Mouse (Mus musculus) forebrain, embryonic 15.5 days (tissue): ENCODE data around the gene Syt12. TPM values are rescaled to one million over a fixed set of nuclear protein-coding genes. Genes with fewer than 3 reads are reported as not detected.

Experiments used
- ATAC-seq: fragments of 200-750 bp; cut with Nextera tagmentation; replicated peaks from 2 replicates; pipeline ENCODE4 v1.8.0; 2017; ENCODE audit warnings: mild to moderate bottlenecking, moderate TSS enrichment, moderate library complexity
- H3K27ac ChIP-seq: fragments of 300-500 bp; sonication (generic); replicated peaks from 2 replicates; pipeline ENCODE4 v1.5.1; 2015; ENCODE audit warnings: mild to moderate bottlenecking, inconsistent platforms
- H3K27me3 ChIP-seq: fragments of 300-500 bp; sonication (generic); 2 replicates; pipeline ENCODE4 v1.6.1; 2015; ENCODE audit warnings: inconsistent platforms
- H3K36me3 ChIP-seq: fragments of 300-500 bp; sonication (generic); 2 replicates; pipeline ENCODE4 v1.6.1; 2015; ENCODE audit warnings: mild to moderate bottlenecking, inconsistent platforms
- H3K4me1 ChIP-seq: fragments of 300-500 bp; sonication (generic); 2 replicates; pipeline ENCODE4 v1.6.1; 2015; ENCODE audit warnings: inconsistent platforms
- H3K4me2 ChIP-seq: fragments of 300-500 bp; sonication (generic); replicated peaks from 2 replicates; pipeline ENCODE4 v1.6.1; 2015; ENCODE audit warnings: mild to moderate bottlenecking, inconsistent platforms
- H3K4me3 ChIP-seq: fragments of 300-500 bp; sonication (generic); 2 replicates; pipeline ENCODE4 v1.5.1; 2015; ENCODE audit warnings: mild to moderate bottlenecking, inconsistent platforms
- H3K9ac ChIP-seq: fragments of 300-500 bp; sonication (generic); replicated peaks from 2 replicates; pipeline ENCODE4 v1.6.1; 2015; ENCODE audit warnings: mild to moderate bottlenecking, inconsistent platforms
- H3K9me3 ChIP-seq: fragments of 300-500 bp; sonication (generic); 2 replicates; pipeline ENCODE4 v1.6.1; 2016; ENCODE audit warnings: inconsistent platforms
- WGBS: fragments of 180-500 bp; shearing (Covaris S2); methylation state at CpG from one replicate; pipeline ENCODE4 v1.1.7; 2015; ENCODE audit warnings: mixed read lengths; 5-methylcytosine and 5-hydroxymethylcytosine counted together
- polyA plus RNA-seq: library from polyadenylated mRNA; unstranded; fragments of >200 nt; fragmentation: Nextera tagmentation; extraction: Ambion mirVana; gene quantifications from 2 replicates; pipeline ENCODE4 v1.2.1, GENCODE M21; 2015

The Syt12 gene
- 1.5 and 1.8 TPM in 2 replicates for polyA plus RNA-seq

DNA sequence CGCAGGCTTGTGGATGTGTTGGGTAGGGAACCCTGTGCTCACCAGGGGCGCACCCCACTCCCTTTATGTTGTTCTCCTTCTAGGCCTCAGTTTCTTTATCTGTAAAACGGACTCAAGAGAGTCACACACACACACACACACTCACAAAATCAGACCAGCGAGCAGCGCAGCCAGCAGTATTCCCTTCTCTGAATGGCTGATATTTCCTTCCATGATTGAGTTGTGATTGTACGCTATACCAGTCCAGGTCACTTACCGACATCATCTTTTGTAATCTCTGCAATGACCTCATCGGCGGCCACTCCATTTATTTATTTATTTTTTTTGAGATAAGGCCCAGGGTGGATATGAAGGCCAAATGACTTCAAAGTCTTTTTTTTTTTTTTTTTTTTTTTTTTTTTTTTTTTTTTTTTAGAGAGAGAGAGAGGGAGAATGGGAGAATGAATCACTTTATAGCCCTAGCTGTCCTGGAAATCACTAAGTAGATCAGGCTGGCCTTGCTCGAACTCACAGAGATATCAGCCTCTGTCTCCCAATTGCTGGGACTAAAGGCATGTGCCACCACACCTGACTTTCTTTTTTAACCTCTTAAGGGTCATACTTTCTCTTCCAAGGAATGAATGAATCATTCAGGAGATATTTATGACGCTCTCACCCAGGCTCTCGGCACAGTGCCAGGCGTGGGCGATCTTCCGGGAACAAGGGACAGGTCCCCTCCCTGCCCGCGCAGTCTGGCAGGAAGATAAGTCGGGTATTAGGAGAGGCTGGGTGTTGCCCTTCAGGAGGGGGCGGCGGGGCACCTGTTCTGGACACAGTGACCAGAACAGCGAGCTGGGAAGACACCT lies at the start of gene Syt12:
Gene Syt12 (minus strand): TSS at position 103 of the 845 bp plus-strand sequence.
- Histone ChIP-seq H3K27me3 (peaks cover 20% of the 10 kb centered on the region; the same call in 1 of the 2 replicates), H3K4me1 (peaks cover 12% of the 10 kb centered on the region), H3K4me3 (peak within 1 kb of the TSS; percentile 48), H3K36me3 (no peaks in the 10 kb centered on the region), H3K4me2 (peak within 1 kb of the TSS; percentile 94), H3K9me3 (no peaks in the 10 kb centered on the region), H3K27ac (no peak within 1 kb of the TSS), H3K9ac (peak within 1 kb of the TSS; percentile 47)
- ATAC-seq, result no peak
- 31% methylated on average over 21 of the region's 21 CpGs for WGBS

DNA sequence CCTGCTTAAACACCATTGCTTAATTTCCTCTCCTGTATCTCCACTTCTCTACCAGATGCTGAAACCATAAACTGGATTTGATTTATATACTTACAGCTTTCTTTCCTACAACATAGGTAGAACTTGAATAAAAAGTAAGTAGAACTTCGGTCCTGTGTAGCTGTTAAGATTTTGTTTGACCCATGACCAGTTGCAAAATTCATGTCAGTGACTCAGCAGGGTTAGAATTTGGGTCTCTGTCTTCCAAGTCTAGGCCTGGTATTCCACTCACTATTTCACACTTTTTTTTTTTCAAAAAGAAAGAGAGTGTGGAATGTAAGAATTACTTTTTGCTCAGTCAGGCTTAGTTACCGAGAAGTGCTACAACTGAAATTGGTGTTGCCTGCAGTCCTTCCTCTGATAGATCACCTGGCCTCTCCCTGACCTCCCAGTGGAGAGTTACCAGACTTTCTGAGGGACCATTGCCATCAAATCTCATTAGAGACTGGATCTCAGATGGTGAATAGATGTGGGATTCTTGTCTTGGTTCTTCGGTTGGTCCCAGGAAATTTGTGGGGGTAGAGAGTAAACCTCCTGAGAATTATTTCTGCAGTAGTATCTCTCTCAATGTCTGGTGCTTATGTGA lies 44.3 kb upstream of the Syt12 start:
- Histone ChIP-seq H3K4me1 (no peaks in the 10 kb centered on the region), H3K4me2 (no peak overlapping the region), H3K27me3 (no peaks in the 10 kb centered on the region), H3K36me3 (no peaks in the 10 kb centered on the region), H3K9me3 (no peaks in the 10 kb centered on the region), H3K4me3 (no peak overlapping the region), H3K27ac (no peak overlapping the region), H3K9ac (no peak overlapping the region)
- no peak for ATAC-seq
- WGBS, result 92% methylated on average over 3 of the region's 3 CpGs

DNA sequence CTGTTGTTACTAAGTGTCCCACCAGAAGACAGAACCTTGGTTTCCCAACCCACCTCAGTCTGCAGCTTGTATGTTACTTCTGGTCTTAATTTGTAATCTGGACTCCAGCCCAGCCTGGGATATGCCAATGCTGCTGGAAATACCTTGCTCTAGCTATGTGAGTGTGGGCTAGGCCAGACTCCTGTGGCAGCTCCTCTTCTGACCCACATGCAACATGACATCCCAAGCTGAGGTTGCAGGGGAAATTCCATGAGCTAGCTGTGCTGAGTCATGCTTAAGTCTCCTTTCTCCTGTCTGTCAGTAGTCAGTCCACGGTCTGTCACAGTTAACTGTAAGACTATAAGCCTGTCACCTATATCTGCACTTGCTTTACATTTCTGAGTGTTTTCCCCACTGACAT lies 40.2 kb upstream of the Syt12 start:
- Histone ChIP-seq H3K36me3 (no peaks in the 10 kb centered on the region), H3K27me3 (no peaks in the 10 kb centered on the region), H3K4me3 (no peak overlapping the region), H3K9me3 (no peaks in the 10 kb centered on the region), H3K4me2 (no peak overlapping the region), H3K4me1 (peaks cover 4% of the 10 kb centered on the region; the same call in 1 of the 2 replicates), H3K9ac (no peak overlapping the region), H3K27ac (no peak overlapping the region)
- no peak for ATAC-seq
- WGBS, result 79% methylated on average over 1 of the region's 1 CpGs

DNA sequence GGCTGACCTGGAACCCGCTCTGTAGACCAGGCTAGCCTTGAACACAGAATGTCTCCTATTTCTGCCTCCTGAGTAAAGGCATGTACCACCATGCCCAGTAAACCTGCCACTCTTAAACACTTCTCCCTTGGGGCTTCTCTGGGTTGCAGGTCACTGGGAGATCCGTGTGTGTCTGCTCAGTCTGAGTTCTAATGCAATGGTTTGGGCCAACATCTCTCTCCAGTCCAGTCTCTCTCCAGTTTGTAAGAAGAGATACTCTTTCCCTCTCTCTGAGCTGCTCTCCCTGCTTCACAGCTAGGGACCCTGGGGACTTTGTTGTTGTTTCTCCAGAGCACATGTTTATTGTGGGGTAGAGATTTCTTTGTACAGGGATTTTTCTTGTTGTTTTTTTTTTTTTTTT lies 39.0 kb upstream of the Syt12 start:
- 70% methylated on average over 2 of the region's 2 CpGs for WGBS
- 0 out of 2 replicates have a peak, but pooled peaks cover 5% of the 10 kb centered on the region for H3K27me3 ChIP-seq
- no peaks in the 10 kb centered on the region for H3K36me3 ChIP-seq
- peaks cover 4% of the 10 kb centered on the region; the same call in 1 of the 2 replicates for H3K4me1 ChIP-seq
- H3K4me3 ChIP-seq, result no peak overlapping the region
- H3K9me3 ChIP-seq, result no peaks in the 10 kb centered on the region
- H3K9ac ChIP-seq, result no peak overlapping the region
- no peak overlapping the region for H3K27ac ChIP-seq
- no peak overlapping the region for H3K4me2 ChIP-seq
- no peak for ATAC-seq

DNA sequence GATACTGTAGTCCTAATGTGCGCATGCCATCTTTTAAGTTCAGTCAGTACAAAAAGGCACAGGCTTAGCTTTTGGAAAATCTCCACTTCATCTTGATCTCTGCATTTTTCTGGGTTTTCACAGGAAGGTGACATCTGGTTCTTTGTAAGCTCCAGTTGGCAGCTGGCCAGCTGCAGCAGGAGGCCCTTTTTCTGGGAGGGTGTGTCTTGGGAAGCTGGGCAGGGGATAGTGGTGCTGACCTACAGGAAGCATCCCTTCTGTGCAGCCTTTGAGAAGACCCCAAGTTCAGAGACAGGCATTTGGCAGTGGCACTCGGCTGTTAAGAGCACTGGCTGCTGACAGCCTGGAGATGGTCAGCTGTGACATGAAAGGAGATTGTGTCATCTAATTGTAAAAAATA lies 38.5 kb upstream of the Syt12 start:
- no peak overlapping the region for H3K4me2 ChIP-seq
- no peak overlapping the region; the same call in 1 of the 2 replicates for H3K27ac ChIP-seq
- ATAC-seq, result no peak
- no peak overlapping the region for H3K4me3 ChIP-seq
- no peak overlapping the region for H3K9ac ChIP-seq
- peaks cover 8% of the 10 kb centered on the region for H3K4me1 ChIP-seq
- no peaks in the 10 kb centered on the region for H3K9me3 ChIP-seq
- no peaks in the 10 kb centered on the region for H3K36me3 ChIP-seq
- 35% methylated on average over 2 of the region's 2 CpGs for WGBS
- H3K27me3 ChIP-seq, result 0 out of 2 replicates have a peak, but pooled peaks cover 8% of the 10 kb centered on the region

DNA sequence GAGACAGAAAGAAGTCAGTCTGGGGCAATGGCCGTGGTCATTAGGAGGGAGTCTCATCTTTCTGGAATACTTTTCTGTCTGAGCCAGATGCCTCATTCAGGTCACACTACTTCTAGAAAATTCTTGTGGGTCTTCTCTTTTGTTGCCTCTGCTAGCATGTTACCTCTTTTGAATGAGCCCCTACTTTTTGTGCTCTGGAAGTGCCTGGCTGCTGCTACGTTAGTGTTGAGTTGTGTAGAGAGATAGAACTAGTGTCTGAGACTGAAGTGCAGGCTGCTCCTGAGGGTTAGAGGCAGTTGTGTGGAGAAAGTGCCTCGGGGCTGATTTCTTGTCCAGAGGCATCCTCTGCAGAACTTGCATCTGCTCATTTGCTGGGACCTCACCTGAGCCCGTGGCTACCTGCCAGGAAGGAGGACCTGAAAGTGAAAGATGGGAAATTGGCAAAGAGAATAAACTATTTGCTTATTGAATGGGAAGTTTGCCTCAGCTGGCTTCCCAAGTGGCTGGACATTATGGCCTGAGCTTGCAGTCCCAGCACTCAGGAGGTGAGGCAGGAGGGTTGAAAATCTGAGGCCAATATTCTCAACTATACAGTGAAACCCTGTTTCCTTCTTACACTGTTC lies 36.1 kb upstream of the Syt12 start:
- Histone ChIP-seq H3K4me3 (no peak overlapping the region), H3K4me2 (no peak overlapping the region), H3K36me3 (no peaks in the 10 kb centered on the region), H3K9ac (no peak overlapping the region), H3K27me3 (0 out of 2 replicates have a peak, but pooled peaks cover 8% of the 10 kb centered on the region), H3K4me1 (peaks cover 16% of the 10 kb centered on the region), H3K27ac (no peak overlapping the region), H3K9me3 (no peaks in the 10 kb centered on the region)
- 64% methylated on average over 4 of the region's 4 CpGs for WGBS
- ATAC-seq, result no peak

DNA sequence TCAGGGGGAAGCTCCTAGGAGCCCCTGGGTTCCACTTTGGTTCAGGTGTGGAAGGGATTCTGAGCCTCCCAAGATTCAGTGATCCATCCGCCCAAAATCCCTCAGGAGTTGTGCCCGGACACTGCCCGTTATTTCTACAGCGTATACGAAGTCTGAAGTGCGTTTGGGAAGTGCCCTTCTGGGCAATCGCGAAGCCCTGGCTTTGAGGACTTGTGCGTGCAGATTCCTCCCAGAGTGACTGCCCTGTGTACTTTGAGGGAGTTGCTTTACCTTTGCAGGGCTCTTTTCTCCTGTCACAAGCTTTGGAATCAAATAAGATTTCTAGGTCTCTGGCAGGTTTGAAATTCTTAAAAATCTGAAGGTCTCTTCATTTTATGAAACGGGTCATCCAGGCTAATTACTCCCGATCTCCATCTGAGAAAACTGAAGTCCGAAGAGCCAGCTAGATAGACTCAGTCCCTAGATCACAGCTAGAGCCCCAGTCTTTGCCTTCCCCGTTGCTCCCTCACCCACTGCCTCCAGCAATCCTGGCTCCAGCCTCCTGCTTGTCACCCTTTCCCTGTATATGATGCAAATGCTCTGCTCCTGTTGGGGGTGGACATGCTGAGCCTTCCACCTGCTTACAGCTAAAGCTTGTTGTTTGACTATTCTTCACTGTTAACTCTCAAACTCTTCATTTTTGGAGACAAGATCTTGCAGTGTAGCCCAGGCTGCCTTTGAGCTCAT lies 34.0 kb upstream of the Syt12 start:
- peak overlapping the region; percentile 83 for H3K4me2 ChIP-seq
- no peak overlapping the region for H3K9ac ChIP-seq
- 8% methylated on average over 13 of the region's 13 CpGs for WGBS
- H3K27me3 ChIP-seq, result 0 out of 2 replicates have a peak, but pooled peaks cover 8% of the 10 kb centered on the region
- no peak for ATAC-seq
- no peak overlapping the region for H3K27ac ChIP-seq
- H3K4me1 ChIP-seq, result peaks cover 16% of the 10 kb centered on the region
- H3K4me3 ChIP-seq, result peak overlapping the region; percentile 72
- H3K36me3 ChIP-seq, result no peaks in the 10 kb centered on the region
- H3K9me3 ChIP-seq, result no peaks in the 10 kb centered on the region

DNA sequence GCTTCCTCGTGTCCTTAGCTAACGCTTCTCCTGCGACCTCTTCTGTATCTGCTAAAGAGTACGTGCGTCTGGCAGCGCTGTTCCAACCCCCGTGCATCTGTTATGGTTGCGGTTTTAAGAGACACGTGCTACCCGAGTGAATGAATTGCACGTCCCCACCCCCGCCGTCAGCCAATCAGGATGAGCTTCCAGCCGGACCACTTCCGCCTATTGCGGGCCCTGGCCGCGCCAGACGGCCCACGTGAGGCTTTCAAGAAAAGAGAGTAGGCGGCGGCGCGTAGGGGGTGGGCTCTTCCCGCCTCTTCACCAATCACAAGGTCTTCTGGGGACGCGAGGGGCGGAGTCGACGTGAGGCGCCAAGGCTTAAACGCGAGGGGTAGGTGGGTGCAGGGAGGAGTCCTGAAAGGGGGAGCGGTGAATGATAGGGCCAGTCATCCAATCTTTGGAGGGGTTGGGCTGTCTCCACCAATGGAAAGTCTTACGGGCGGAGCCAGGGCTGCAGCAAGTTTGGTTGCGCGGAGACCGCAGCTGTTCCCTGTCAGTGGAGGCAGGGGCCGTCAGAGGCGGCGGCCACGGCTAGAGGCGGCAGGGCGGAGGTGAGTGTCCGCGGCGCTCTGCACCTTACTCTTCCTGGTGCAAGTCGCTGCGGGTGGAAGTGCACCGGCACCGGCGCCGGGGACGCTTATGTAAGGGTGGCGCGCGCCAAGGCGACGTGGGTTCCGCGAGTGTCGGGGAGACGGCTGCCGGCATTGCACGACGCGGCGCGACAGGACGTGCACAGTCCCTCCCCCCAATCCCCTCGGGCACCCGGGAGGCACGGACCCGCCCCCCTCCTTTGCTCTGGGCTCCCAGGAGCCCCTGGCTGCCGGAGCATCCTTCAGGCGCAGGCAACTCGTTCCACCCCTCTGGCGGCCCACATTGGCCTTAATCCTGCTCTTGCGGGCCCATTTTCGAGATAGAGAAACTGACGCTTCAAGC lies 33.0 kb upstream of the Syt12 start, which contains the start of gene Pcx:
Gene Pcx (plus strand): TSS at position 487 of the 978 bp plus-strand sequence.
- H3K4me1 ChIP-seq, result peaks cover 12% of the 10 kb centered on the region
- H3K4me3 ChIP-seq, result peak within 1 kb of the TSS; percentile 72
- no peaks in the 10 kb centered on the region for H3K36me3 ChIP-seq
- peak; percentile 100 for ATAC-seq
- WGBS, result under 1% methylated on average over 81 of the region's 82 CpGs
- peak within 1 kb of the TSS; percentile 52; the same call in 1 of the 2 replicates for H3K27ac ChIP-seq
- peak within 1 kb of the TSS; percentile 56 for H3K9ac ChIP-seq
- no peaks in the 10 kb centered on the region for H3K9me3 ChIP-seq
- peak within 1 kb of the TSS; percentile 83 for H3K4me2 ChIP-seq
- H3K27me3 ChIP-seq, result 0 out of 2 replicates have a peak, but pooled peaks cover 8% of the 10 kb centered on the region

DNA sequence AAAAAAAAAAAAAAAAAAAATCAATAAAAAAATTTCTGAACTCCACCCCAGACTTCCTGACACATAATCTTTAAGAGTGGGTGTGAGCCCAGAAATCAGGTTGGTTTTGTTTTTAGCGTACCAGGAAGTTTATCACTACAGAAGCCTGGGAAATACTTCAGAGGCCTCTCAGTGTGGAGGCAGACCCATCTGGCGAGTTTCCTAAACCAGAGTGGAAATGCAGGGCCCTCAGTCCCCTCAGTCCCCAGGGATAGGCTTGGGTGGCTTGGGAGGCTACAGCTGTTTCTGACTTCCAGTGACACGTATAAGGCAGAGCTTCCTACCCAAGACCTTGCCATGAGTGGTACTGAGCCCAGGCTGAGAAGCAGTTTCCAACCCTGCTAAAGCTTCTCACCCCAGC lies 30.5 kb upstream of the Syt12 start:
- Histone ChIP-seq H3K9ac (no peak overlapping the region), H3K4me1 (peaks cover 12% of the 10 kb centered on the region), H3K36me3 (no peaks in the 10 kb centered on the region), H3K9me3 (no peaks in the 10 kb centered on the region), H3K27ac (no peak overlapping the region), H3K4me2 (no peak overlapping the region), H3K4me3 (no peak overlapping the region), H3K27me3 (0 out of 2 replicates have a peak, but pooled peaks cover 8% of the 10 kb centered on the region)
- 57% methylated on average over 3 of the region's 3 CpGs for WGBS
- no peak for ATAC-seq

DNA sequence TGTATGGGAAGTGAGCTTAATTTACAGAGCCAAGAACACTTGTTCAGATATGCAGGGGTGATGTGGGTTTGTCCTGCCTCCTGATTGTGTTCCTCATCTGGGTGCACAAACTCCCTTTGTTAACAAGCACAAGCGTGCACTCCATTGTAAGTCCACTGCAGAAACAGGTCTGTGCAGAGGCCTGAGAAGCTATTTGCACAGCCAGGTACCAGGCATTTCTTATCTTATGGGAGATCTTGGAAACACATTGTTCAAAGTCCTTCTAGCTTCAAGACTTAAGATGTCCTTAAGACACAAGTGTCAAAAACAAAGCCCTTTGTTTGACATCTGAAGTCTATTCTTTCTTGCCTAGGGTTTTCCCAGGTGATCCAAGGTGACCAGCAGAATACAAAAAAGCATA lies 27.6 kb upstream of the Syt12 start:
- Histone ChIP-seq H3K4me1 (peaks cover 5% of the 10 kb centered on the region; the same call in 1 of the 2 replicates), H3K36me3 (no peaks in the 10 kb centered on the region), H3K27me3 (no peaks in the 10 kb centered on the region), H3K4me3 (no peak overlapping the region), H3K4me2 (no peak overlapping the region), H3K27ac (no peak overlapping the region), H3K9me3 (no peaks in the 10 kb centered on the region), H3K9ac (no peak overlapping the region)
- WGBS, result 85% methylated on average over 1 of the region's 1 CpGs
- ATAC-seq, result no peak
